Mouse (Mus musculus) cerebellum, postnatal 4 days (tissue): ENCODE data around the gene Telo2.
"Not testable (repeated sequence)": the region's sequence is repeated elsewhere in the genome, so short reads cannot be mapped to it uniquely, and the experiment has no call there.

Source experiments
- DNase-seq, 2 experiments: peaks; one replicate each; pipeline ENCODE4 v3.0.0; 2022; ENCODE audit warnings: low spot score in 2 of 2, mixed read lengths in 1 of 2

Telo2 gene

GRCm38 (mm10) chr17:25115664-25116432, at the start of gene Telo2:
Gene Telo2 (minus strand): TSS chr17:25115967.
- DNase-seq = peak; percentile 87 to 93

- DNase-seq = no peak
Observed at GRCm38 (mm10) chr17:25164770-25165169, 49.0 kb upstream of the Telo2 start.

- DNase-seq = no peak
Observed at GRCm38 (mm10) chr17:25163387-25163786, 47.6 kb upstream of the Telo2 start.

GRCm38 (mm10) chr17:25162161-25162560, 46.4 kb upstream of the Telo2 start, which contains the start of gene Ccdc154:
Gene Ccdc154 (plus strand): TSS chr17:25162461.
- DNase-seq = no peak

- no peak for DNase-seq
Observed at GRCm38 (mm10) chr17:25139960-25140359, 24.2 kb upstream of the Telo2 start.

GRCm38 (mm10) chr17:25138803-25139202, 23.0 kb upstream of the Telo2 start:
- no peak for DNase-seq

GRCm38 (mm10) chr17:25135622-25136021, 19.9 kb upstream of the Telo2 start:
- no peak for DNase-seq

GRCm38 (mm10) chr17:25133275-25133698, 17.5 kb upstream of the Telo2 start, which contains the start of gene Clcn7:
Gene Clcn7 (plus strand): TSS chr17:25133391.
- peak; percentile 87 to 92 for DNase-seq

- no peak for DNase-seq
Observed at GRCm38 (mm10) chr17:25130060-25130459, 14.3 kb upstream of the Telo2 start.

- DNase-seq = no peak
Observed at GRCm38 (mm10) chr17:25127681-25128080, 11.9 kb upstream of the Telo2 start.

GRCm38 (mm10) chr17:25127079-25127478, 11.3 kb upstream of the Telo2 start:
- DNase-seq = no peak

- not testable (repeated sequence) for DNase-seq
Observed at GRCm38 (mm10) chr17:25125442-25126060, 9.8 kb upstream of the Telo2 start.

- DNase-seq = no peak
Observed at GRCm38 (mm10) chr17:25123979-25124378, 8.2 kb upstream of the Telo2 start.

- no peak for DNase-seq
Observed at GRCm38 (mm10) chr17:25120406-25120805, 4.6 kb upstream of the Telo2 start, which contains the start of gene Ptx4. Gene Ptx4 (plus strand): TSS chr17:25120760.

GRCm38 (mm10) chr17:25117263-25117662, 1.5 kb upstream of the Telo2 start:
- DNase-seq = no peak

- no peak for DNase-seq
Observed at GRCm38 (mm10) chr17:25114908-25115645, 690 bp downstream of the Telo2 start.

- no peak for DNase-seq
Observed at GRCm38 (mm10) chr17:25112423-25112810, 3.4 kb downstream of the Telo2 start.

- DNase-seq = peak in 1 of 2 experiments; percentile 63
Observed at GRCm38 (mm10) chr17:25111739-25112422, 3.9 kb downstream of the Telo2 start.

GRCm38 (mm10) chr17:25111220-25111619, 4.5 kb downstream of the Telo2 start:
- no peak for DNase-seq

- no peak for DNase-seq
Observed at GRCm38 (mm10) chr17:25110590-25110989, 5.2 kb downstream of the Telo2 start.

GRCm38 (mm10) chr17:25109578-25109977, 6.2 kb downstream of the Telo2 start:
- DNase-seq = peak in 1 of 2 experiments; percentile 45

GRCm38 (mm10) chr17:25107786-25108185, 8.0 kb downstream of the Telo2 start:
- DNase-seq = no peak
